17 mouse cellular contexts compared by ENCODE assay signal in the genomic region with DNA sequence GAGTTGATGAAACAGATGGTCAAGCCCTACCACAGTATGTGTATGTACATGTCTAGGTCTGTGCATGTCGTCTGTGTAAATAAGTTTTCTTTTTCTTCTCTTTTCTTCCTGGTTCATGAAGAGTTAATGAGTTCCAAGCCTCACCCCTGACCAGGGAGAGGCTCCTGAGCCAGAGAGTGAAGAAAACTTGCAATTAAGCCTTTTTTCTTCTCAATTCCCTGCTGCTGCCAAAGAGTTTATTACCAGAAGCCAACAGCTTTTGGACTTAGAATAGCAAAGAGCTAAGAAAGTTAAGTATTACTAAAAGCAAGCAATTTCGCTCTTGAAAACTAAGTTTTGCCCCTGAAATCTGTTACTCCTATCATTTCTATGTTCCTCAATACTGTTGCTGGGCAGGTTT.
DNase-seq lines count a peak whose midpoint lies in the region; ATAC-seq lines count a peak whose summit lies in the region.
"Had no signal": no experiment of that assay in that cellular context is flagged by ENCODE, and none has a peak within 500 bp of the region (broad histone marks: within the 10 kb centered on the region; RNA-seq: fewer than 3 reads in every experiment).

No protein-coding gene starts in this region.

- peak; percentile 43 for DNase-seq in kidney, adult 11 months
- no peak for DNase-seq in kidney, postnatal 4 days
- DNase-seq in kidney, adult 8-10 months: peak; percentile 32 to 73
- DNase-seq in kidney, postnatal 14 days: peak; percentile 25
- DNase-seq in heart, postnatal 10 days: no peak
- no peak for DNase-seq in layer of hippocampus, adult 9-11 months
- DNase-seq: adrenal gland, adult 2 months; adrenal gland, postnatal 25 days; cerebellum, adult 18-20 months; cerebellum, adult 9-11 months; gastrocnemius, postnatal 36 days; heart, adult 11 months; heart, postnatal 4 days had no signal

- ATAC-seq in kidney, embryonic 15.5 days (replicated peaks; ENCODE audit: low FRiP score): no peak
- ATAC-seq: forebrain, embryonic 15.5 days had no signal

- peaks cover 24% of the 10 kb centered on the region for H3K4me1 ChIP-seq in kidney, embryonic 15.5 days
- H3K4me1 ChIP-seq: forebrain, embryonic 15.5 days had no signal

- WGBS in kidney, embryonic 15.5 days: 63% methylated on average over 2 of the region's 2 CpGs

- no peak overlapping the region for H3K9ac ChIP-seq in kidney, embryonic 15.5 days
- H3K9ac ChIP-seq: forebrain, embryonic 15.5 days; heart, embryonic 13.5 days; hindbrain, embryonic 13.5 days had no signal

- intact Hi-C loops in heart, postnatal 10 days (cut with DNase I): no loop called here

- H3K36me3 ChIP-seq in kidney, embryonic 15.5 days: no peaks in the 10 kb centered on the region
- H3K36me3 ChIP-seq: forebrain, embryonic 15.5 days; heart, embryonic 13.5 days; hindbrain, embryonic 13.5 days had no signal

- H3K27ac ChIP-seq in kidney, embryonic 15.5 days: peak overlapping the region; percentile 75
- H3K27ac ChIP-seq: forebrain, embryonic 15.5 days; heart, embryonic 13.5 days; hindbrain, embryonic 13.5 days had no signal

- no peaks in the 10 kb centered on the region for H3K27me3 ChIP-seq in kidney, embryonic 15.5 days
- H3K27me3 ChIP-seq: forebrain, embryonic 15.5 days; heart, embryonic 13.5 days; hindbrain, embryonic 13.5 days had no signal

- no peak overlapping the region for H3K4me3 ChIP-seq in kidney, embryonic 15.5 days (replicated peaks)
- H3K4me3 ChIP-seq: forebrain, embryonic 15.5 days; heart, embryonic 13.5 days; hindbrain, embryonic 13.5 days had no signal

- no peaks in the 10 kb centered on the region for H3K9me3 ChIP-seq in kidney, embryonic 15.5 days (replicated peaks)
- H3K9me3 ChIP-seq: forebrain, embryonic 15.5 days; hindbrain, embryonic 13.5 days had no signal

- no peak overlapping the region for H3K4me2 ChIP-seq in kidney, embryonic 15.5 days
- H3K4me2 ChIP-seq: forebrain, embryonic 15.5 days; heart, embryonic 13.5 days; hindbrain, embryonic 13.5 days had no signal

Comparison
In these comparisons a context has a peak if more than half of its experiments do, and no peak if none do; other contexts are left out.
1. DNase-seq: peak in kidney, adult 11 months (single experiment), kidney, adult 8-10 months (2 of 2) and kidney, postnatal 14 days (single experiment); none in kidney, postnatal 4 days (0 of 2), heart, postnatal 10 days (0 of 2) and layer of hippocampus, adult 9-11 months (single experiment).